Mouse (Mus musculus) lung, embryonic 14.5 days (tissue): ENCODE data around the gene Wnt3. TPM values are rescaled to one million over a fixed set of nuclear protein-coding genes. Genes with fewer than 3 reads are reported as not detected.

Source experiments
- ATAC-seq: fragments of 200-750 bp; cut with Nextera tagmentation; 2 replicates; pipeline ENCODE4 v1.8.0; 2017; ENCODE audit warnings: mild to moderate bottlenecking, moderate TSS enrichment, moderate library complexity; ENCODE audit not compliant: insufficient read depth
- DNase-seq: peaks from one replicate; pipeline ENCODE4 v3.0.0-alpha.2; 2015
- H3K27ac ChIP-seq: fragments of 300-500 bp; sonication (generic); 2 replicates; pipeline ENCODE4 v1.5.1; 2014; ENCODE audit warnings: low read depth, mild to moderate bottlenecking, moderate library complexity
- H3K27me3 ChIP-seq: fragments of 300-500 bp; sonication (generic); 2 replicates; pipeline ENCODE4 v1.6.1; 2014; ENCODE audit warnings: low read length, control low read depth; ENCODE audit not compliant: insufficient read depth
- H3K36me3 ChIP-seq: fragments of 300-500 bp; sonication (generic); 2 replicates; pipeline ENCODE4 v1.6.1; 2014; ENCODE audit warnings: control low read depth; ENCODE audit not compliant: insufficient read depth
- H3K4me1 ChIP-seq: fragments of 300-500 bp; sonication (generic); 2 replicates; pipeline ENCODE4 v1.6.1; 2014; ENCODE audit warnings: antibody characterized with exemption, control low read depth; ENCODE audit not compliant: insufficient read depth
- H3K4me2 ChIP-seq: fragments of 300-500 bp; sonication (generic); 2 replicates; pipeline ENCODE4 v1.6.1; 2014; ENCODE audit warnings: mild to moderate bottlenecking
- H3K4me3 ChIP-seq: fragments of 300-500 bp; sonication (generic); 2 replicates; pipeline ENCODE4 v1.5.1; 2014; ENCODE audit warnings: low read depth, low read length
- H3K9ac ChIP-seq: fragments of 300-500 bp; sonication (generic); 2 replicates; pipeline ENCODE4 v1.6.1; 2014
- H3K9me3 ChIP-seq: fragments of 300-500 bp; sonication (generic); 2 replicates; pipeline ENCODE4 v1.6.1; 2016; ENCODE audit warnings: low read depth, low read length, control low read depth
- CTCF ChIP-seq: IDR thresholded peaks from 2 replicates; pipeline ENCODE4 v1.5.1; 2016; ENCODE audit warnings: antibody characterized with exemption, low read depth
- WGBS: fragments of 180-500 bp; shearing (Covaris S2); extraction: QIAGEN DNeasy Blood & Tissue Kit; methylation state at CpG from one replicate; pipeline ENCODE4 v1.1.7; 2014; 5-methylcytosine and 5-hydroxymethylcytosine counted together
- polyA plus RNA-seq: library from polyadenylated mRNA; unstranded; fragments of >200 nt; fragmentation: Nextera tagmentation; extraction: Ambion mirVana; gene quantifications from 2 replicates; pipeline ENCODE4 v1.2.1, GENCODE M21; 2014

Gene Wnt3
- polyA plus RNA-seq, 1 experiment from 2014 or later: 0.18 TPM

- no peak overlapping the region for H3K4me2 ChIP-seq
- DNase-seq (peak; percentile 3), ATAC-seq (no peak)
- WGBS: 58% methylated on average over 16 of the region's 16 CpGs
- H3K4me3 ChIP-seq: no peak overlapping the region
- no peak for TF ChIP-seq CTCF
- H3K4me1 ChIP-seq: no peaks in the 10 kb centered on the region
- H3K27me3 ChIP-seq: no peaks in the 10 kb centered on the region
- no peak overlapping the region for H3K27ac ChIP-seq
- H3K36me3 ChIP-seq: peaks cover 17% of the 10 kb centered on the region; the same call in 1 of the 2 replicates
- H3K9ac ChIP-seq: no peak overlapping the region
- H3K9me3 ChIP-seq: no peaks in the 10 kb centered on the region
These were observed 78.8 kb downstream of the Wnt3 start for GRCm38 (mm10) chr11:103852590-103853283.

GRCm38 (mm10) chr11:103853284-103853920 is 79.5 kb downstream of the Wnt3 start:
- TF ChIP-seq CTCF: no peak
- 51% methylated on average over 10 of the region's 10 CpGs for WGBS
- Histone ChIP-seq H3K9ac (no peak overlapping the region), H3K4me3 (no peak overlapping the region), H3K36me3 (peaks cover 20% of the 10 kb centered on the region), H3K9me3 (no peaks in the 10 kb centered on the region), H3K27me3 (no peaks in the 10 kb centered on the region), H3K27ac (no peak overlapping the region), H3K4me1 (no peaks in the 10 kb centered on the region), H3K4me2 (no peak overlapping the region)
- ATAC-seq (no peak), DNase-seq (no peak)

- no peak for TF ChIP-seq CTCF
- Histone ChIP-seq H3K4me1 (no peaks in the 10 kb centered on the region), H3K27me3 (no peaks in the 10 kb centered on the region), H3K4me2 (no peak overlapping the region), H3K36me3 (peaks cover 26% of the 10 kb centered on the region), H3K27ac (no peak overlapping the region), H3K9me3 (no peaks in the 10 kb centered on the region), H3K4me3 (no peak overlapping the region), H3K9ac (no peak overlapping the region)
- DNase-seq: no peak
- ATAC-seq: no peak
- WGBS: 65% methylated on average over 9 of the region's 9 CpGs
These were observed 80.3 kb downstream of the Wnt3 start for GRCm38 (mm10) chr11:103854294-103854693.

- ATAC-seq (no peak), DNase-seq (no peak)
These were observed 82.7 kb downstream of the Wnt3 start for GRCm38 (mm10) chr11:103856641-103857040.

DNA sequence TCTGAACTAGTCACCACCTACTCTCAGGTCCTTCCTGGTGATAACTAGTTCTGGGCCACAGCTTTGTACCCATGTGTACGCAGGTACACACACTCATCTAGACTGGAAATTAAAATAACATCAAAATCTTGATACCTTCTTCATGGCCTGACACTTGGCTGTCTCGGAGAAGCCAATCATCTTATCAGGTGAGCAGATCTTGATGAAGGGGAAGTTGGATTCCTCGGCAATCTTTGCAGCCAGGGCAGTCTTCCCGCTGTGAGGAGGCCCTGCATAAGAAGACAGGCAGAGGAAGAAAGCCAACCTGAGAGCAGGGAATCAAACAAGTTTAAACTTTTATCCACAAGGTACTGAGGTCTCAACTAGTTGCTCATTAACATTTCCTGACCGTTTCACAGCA is 84.8 kb downstream of the Wnt3 start:
- peaks cover 44% of the 10 kb centered on the region for H3K36me3 ChIP-seq
- H3K9ac ChIP-seq: no peak overlapping the region
- no peak overlapping the region for H3K4me2 ChIP-seq
- no peak overlapping the region for H3K27ac ChIP-seq
- H3K27me3 ChIP-seq: no peaks in the 10 kb centered on the region
- 55% methylated on average over 5 of the region's 5 CpGs for WGBS
- TF ChIP-seq CTCF: no peak
- ATAC-seq (no peak), DNase-seq (no peak)
- no peak overlapping the region for H3K4me3 ChIP-seq
- H3K9me3 ChIP-seq: no peaks in the 10 kb centered on the region
- no peaks in the 10 kb centered on the region for H3K4me1 ChIP-seq

More at GRCm38 (mm10) chr11:103856641-103857040, 82.7 kb downstream of the Wnt3 start:
- H3K4me1 ChIP-seq: no peaks in the 10 kb centered on the region
- H3K9me3 ChIP-seq: no peaks in the 10 kb centered on the region
- H3K4me3 ChIP-seq: no peak overlapping the region
- no peak overlapping the region for H3K4me2 ChIP-seq
- peaks cover 37% of the 10 kb centered on the region for H3K36me3 ChIP-seq
- no peak overlapping the region for H3K27ac ChIP-seq
- H3K27me3 ChIP-seq: no peaks in the 10 kb centered on the region
- H3K9ac ChIP-seq: no peak overlapping the region
- 86% methylated on average over 7 of the region's 7 CpGs for WGBS
- TF ChIP-seq CTCF: no peak

DNA sequence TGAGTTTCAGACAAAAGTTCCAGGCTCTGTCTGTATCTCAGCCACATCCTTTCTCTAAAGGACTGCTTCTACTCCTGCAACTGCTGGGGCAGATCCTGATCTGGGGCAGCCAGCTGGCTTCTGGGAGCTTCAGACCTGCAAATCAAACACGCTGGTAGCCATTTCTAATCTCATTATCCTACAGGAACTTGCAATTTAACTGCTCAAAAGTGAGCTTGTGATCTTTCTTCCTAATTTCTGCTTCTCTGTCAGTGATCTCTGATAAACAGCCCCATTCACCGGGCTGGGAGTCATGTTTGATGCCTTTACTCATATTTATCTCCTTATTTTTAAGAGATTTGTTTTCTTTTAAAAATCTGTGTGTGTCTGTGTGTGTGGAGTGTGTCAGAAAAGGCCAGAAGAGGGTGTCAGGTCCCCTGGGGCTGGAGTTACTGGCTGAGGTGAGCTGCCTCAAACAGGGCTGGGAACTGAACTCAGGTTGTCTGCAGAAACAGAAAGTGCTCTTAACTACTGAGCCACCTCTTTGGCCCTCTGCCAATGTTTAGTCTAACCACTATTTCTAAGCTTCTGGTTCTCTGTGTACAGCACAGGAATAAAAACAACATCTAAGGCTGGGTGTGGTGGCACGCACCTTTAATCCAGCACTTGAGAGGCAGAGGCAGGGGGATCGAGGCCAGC is 86.1 kb downstream of the Wnt3 start:
- no peak overlapping the region for H3K4me3 ChIP-seq
- no peak overlapping the region for H3K9ac ChIP-seq
- ATAC-seq (no peak), DNase-seq (peak; percentile 42)
- WGBS: 75% methylated on average over 4 of the region's 4 CpGs
- H3K27ac ChIP-seq: no peak overlapping the region
- H3K9me3 ChIP-seq: no peaks in the 10 kb centered on the region
- H3K4me2 ChIP-seq: no peak overlapping the region
- H3K27me3 ChIP-seq: no peaks in the 10 kb centered on the region
- peaks cover 37% of the 10 kb centered on the region for H3K36me3 ChIP-seq
- no peak for TF ChIP-seq CTCF
- H3K4me1 ChIP-seq: no peaks in the 10 kb centered on the region

- Histone ChIP-seq H3K4me1 (no peaks in the 10 kb centered on the region), H3K27ac (no peak overlapping the region), H3K27me3 (no peaks in the 10 kb centered on the region), H3K9ac (no peak overlapping the region), H3K4me2 (no peak overlapping the region), H3K9me3 (no peaks in the 10 kb centered on the region), H3K4me3 (no peak overlapping the region), H3K36me3 (peaks cover 33% of the 10 kb centered on the region)
- no peak for TF ChIP-seq CTCF
- ATAC-seq (no peak), DNase-seq (no peak)
- WGBS: 62% methylated on average over 8 of the region's 8 CpGs
These were observed 89.0 kb downstream of the Wnt3 start for GRCm38 (mm10) chr11:103862951-103863350.
